Mouse (Mus musculus): Measurements from ENCODE around the gene Gm21992. TPM values are rescaled to one million over a fixed set of nuclear protein-coding genes. Genes with fewer than 3 reads are reported as not detected.
A peak's percentile ranks its signal among the peaks of the same experiment; 100 is the strongest.

Gm21992 gene
- polyA plus RNA-seq, 2 experiments, result 9.5 to 10.7 TPM

- H3K9ac ChIP-seq (replicated peaks), result no peak overlapping the region
- 39% methylated on average over 5 of the region's 5 CpGs for WGBS (ENCODE audit: insufficient replicate concordance)
- no peaks in the 10 kb centered on the region for H3K36me3 ChIP-seq (replicated peaks; ENCODE audit: control insufficient read depth, insufficient read depth, low read depth)
- H3K27ac ChIP-seq, result no peak overlapping the region
- TF ChIP-seq CTCF (IDR thresholded peaks at IDR 0.05; ENCODE audit: low read depth), result peak; percentile 51
- TF ChIP-seq EP300 (IDR thresholded peaks at IDR 0.05; ENCODE audit: low read depth), result no peak
- ATAC-seq (ENCODE audit: insufficient read depth) (no peak), DNase-seq (ENCODE audit: low read depth in 3 of 3, low spot score in 3 of 3) (no peak)
- H3K9me3 ChIP-seq (ENCODE audit: control insufficient read depth, low read length), result no peaks in the 10 kb centered on the region
- no peak overlapping the region for H3K4me2 ChIP-seq (ENCODE audit: low read depth)
- H3K4me3 ChIP-seq (ENCODE audit: insufficient read depth in 1 of 2, low read depth in 2 of 2, low read length in 2 of 2), result no peak overlapping the region
- H3K4me1 ChIP-seq (replicated peaks; ENCODE audit: control insufficient read depth in 2 of 2, insufficient read depth in 2 of 2, low read length in 1 of 2), result no peaks in the 10 kb centered on the region
- H3K27me3 ChIP-seq (ENCODE audit: control insufficient read depth, insufficient read depth, low read length), result no peaks in the 10 kb centered on the region
Measured at GRCm38 (mm10) chr19:4743524-4743923, 67.9 kb downstream of the Gm21992 start.

GRCm38 (mm10) chr19:4742229-4742628, 69.2 kb downstream of the Gm21992 start:
- Histone ChIP-seq H3K36me3 (replicated peaks; ENCODE audit: control insufficient read depth, insufficient read depth, low read depth) (no peaks in the 10 kb centered on the region), H3K27me3 (ENCODE audit: control insufficient read depth, insufficient read depth, low read length) (no peaks in the 10 kb centered on the region), H3K9me3 (ENCODE audit: control insufficient read depth, low read length) (no peaks in the 10 kb centered on the region), H3K27ac (no peak overlapping the region), H3K9ac (replicated peaks) (no peak overlapping the region), H3K4me3 (ENCODE audit: insufficient read depth in 1 of 2, low read depth in 2 of 2, low read length in 2 of 2) (no peak overlapping the region), H3K4me1 (replicated peaks; ENCODE audit: control insufficient read depth in 2 of 2, insufficient read depth in 2 of 2, low read length in 1 of 2) (no peaks in the 10 kb centered on the region), H3K4me2 (ENCODE audit: low read depth) (no peak overlapping the region)
- ATAC-seq (ENCODE audit: insufficient read depth) (no peak), DNase-seq (ENCODE audit: low read depth in 3 of 3, low spot score in 3 of 3) (no peak)
- TF ChIP-seq EP300 (IDR thresholded peaks at IDR 0.05; ENCODE audit: low read depth), result no peak
- 81% methylated on average over 6 of the region's 6 CpGs for WGBS (ENCODE audit: insufficient replicate concordance)

DNA sequence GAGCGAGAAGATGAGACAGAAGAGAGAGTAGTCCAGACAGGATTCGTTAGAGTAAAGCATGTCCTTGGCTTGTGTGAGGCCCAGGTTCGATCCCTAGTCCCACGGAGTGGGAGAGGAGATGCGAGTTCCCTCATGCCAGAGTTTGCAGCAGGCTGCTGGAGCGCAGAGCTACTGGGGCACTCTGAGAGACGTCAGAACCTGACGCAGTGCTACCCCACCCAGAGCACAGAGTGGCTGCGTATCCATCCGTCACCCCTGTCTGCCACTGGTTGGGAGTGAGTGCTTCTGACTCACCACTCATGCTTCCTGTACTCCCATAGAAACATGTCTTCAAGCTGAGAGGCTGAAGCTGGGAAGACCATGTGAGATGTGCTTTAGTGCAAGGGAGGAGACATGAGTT, 69.9 kb downstream of the Gm21992 start:
- Histone ChIP-seq H3K27me3 (ENCODE audit: control insufficient read depth, insufficient read depth, low read length) (no peaks in the 10 kb centered on the region), H3K4me3 (ENCODE audit: insufficient read depth in 1 of 2, low read depth in 2 of 2, low read length in 2 of 2) (no peak overlapping the region), H3K9ac (replicated peaks) (no peak overlapping the region), H3K4me2 (ENCODE audit: low read depth) (no peak overlapping the region), H3K9me3 (ENCODE audit: control insufficient read depth, low read length) (no peaks in the 10 kb centered on the region), H3K4me1 (replicated peaks; ENCODE audit: control insufficient read depth in 2 of 2, insufficient read depth in 2 of 2, low read length in 1 of 2) (no peaks in the 10 kb centered on the region), H3K36me3 (replicated peaks; ENCODE audit: control insufficient read depth, insufficient read depth, low read depth) (no peaks in the 10 kb centered on the region), H3K27ac (no peak overlapping the region)
- TF ChIP-seq CTCF (IDR thresholded peaks at IDR 0.05; ENCODE audit: low read depth), result no peak
- no peak for TF ChIP-seq EP300 (IDR thresholded peaks at IDR 0.05; ENCODE audit: low read depth)
- ATAC-seq (ENCODE audit: insufficient read depth) (no peak), DNase-seq (ENCODE audit: low read depth in 3 of 3, low spot score in 3 of 3) (no peak)
- 66% methylated on average over 10 of the region's 10 CpGs for WGBS (ENCODE audit: insufficient replicate concordance)

GRCm38 (mm10) chr19:4739762-4740161, 71.7 kb downstream of the Gm21992 start:
- DNase-seq (ENCODE audit: low read depth in 3 of 3, low spot score in 3 of 3) (no peak), ATAC-seq (ENCODE audit: insufficient read depth) (no peak)
- no peaks in the 10 kb centered on the region for H3K9me3 ChIP-seq (ENCODE audit: control insufficient read depth, low read length)
- no peak overlapping the region for H3K9ac ChIP-seq (replicated peaks)
- no peak overlapping the region for H3K4me2 ChIP-seq (ENCODE audit: low read depth)
- TF ChIP-seq CTCF (IDR thresholded peaks at IDR 0.05; ENCODE audit: low read depth), result no peak
- no peak for TF ChIP-seq EP300 (IDR thresholded peaks at IDR 0.05; ENCODE audit: low read depth)
- H3K27me3 ChIP-seq (ENCODE audit: control insufficient read depth, insufficient read depth, low read length), result no peaks in the 10 kb centered on the region
- H3K36me3 ChIP-seq (replicated peaks; ENCODE audit: control insufficient read depth, insufficient read depth, low read depth), result no peaks in the 10 kb centered on the region
- no peak overlapping the region for H3K27ac ChIP-seq
- no peak overlapping the region for H3K4me3 ChIP-seq (ENCODE audit: insufficient read depth in 1 of 2, low read depth in 2 of 2, low read length in 2 of 2)
- H3K4me1 ChIP-seq (replicated peaks; ENCODE audit: control insufficient read depth in 2 of 2, insufficient read depth in 2 of 2, low read length in 1 of 2), result no peaks in the 10 kb centered on the region
- whole genome bisulfite sequencing (ENCODE audit: insufficient replicate concordance), result 70% methylated on average over 5 of the region's 5 CpGs

DNA sequence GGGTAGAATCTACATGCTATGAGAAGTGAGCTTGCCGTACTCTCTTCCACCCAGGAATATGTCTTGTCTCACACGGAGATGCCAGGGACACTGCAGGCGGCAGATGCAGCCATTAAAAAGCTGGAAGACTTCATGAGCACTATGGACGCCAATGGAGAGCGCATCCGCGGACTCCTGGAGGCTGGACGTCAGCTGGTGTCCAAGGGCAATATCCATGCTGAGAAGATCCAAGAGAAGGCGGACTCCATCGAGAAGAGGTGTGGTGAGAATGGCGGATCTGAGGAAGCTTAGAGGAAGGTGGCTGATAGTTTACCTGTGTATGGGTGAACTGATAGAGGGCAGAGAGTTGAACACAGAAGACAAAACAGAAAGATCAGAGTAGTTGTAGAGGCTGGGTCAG, 72.4 kb downstream of the Gm21992 start:
- no peaks in the 10 kb centered on the region for H3K27me3 ChIP-seq (ENCODE audit: control insufficient read depth, insufficient read depth, low read length)
- DNase-seq (ENCODE audit: low read depth in 3 of 3, low spot score in 3 of 3) (no peak), ATAC-seq (ENCODE audit: insufficient read depth) (no peak)
- H3K9ac ChIP-seq (replicated peaks), result no peak overlapping the region
- no peaks in the 10 kb centered on the region for H3K4me1 ChIP-seq (replicated peaks; ENCODE audit: control insufficient read depth in 2 of 2, insufficient read depth in 2 of 2, low read length in 1 of 2)
- TF ChIP-seq EP300 (IDR thresholded peaks at IDR 0.05; ENCODE audit: low read depth), result no peak
- TF ChIP-seq CTCF (IDR thresholded peaks at IDR 0.05; ENCODE audit: low read depth), result no peak
- no peak overlapping the region for H3K27ac ChIP-seq
- no peaks in the 10 kb centered on the region for H3K36me3 ChIP-seq (replicated peaks; ENCODE audit: control insufficient read depth, insufficient read depth, low read depth)
- H3K9me3 ChIP-seq (ENCODE audit: control insufficient read depth, low read length), result no peaks in the 10 kb centered on the region
- H3K4me3 ChIP-seq (ENCODE audit: insufficient read depth in 1 of 2, low read depth in 2 of 2, low read length in 2 of 2), result no peak overlapping the region
- no peak overlapping the region for H3K4me2 ChIP-seq (ENCODE audit: low read depth)
- WGBS (ENCODE audit: insufficient replicate concordance), result 74% methylated on average over 11 of the region's 11 CpGs
